Mouse (Mus musculus): ENCODE results near the gene Dnaja3.

GRCm38 (mm10) chr16:4597296-4597695 lies 42.5 kb upstream of the Dnaja3 start:
- TF ChIP-seq CTCF (IDR thresholded peaks at IDR 0.05) (no peak), EP300 (IDR thresholded peaks at IDR 0.05) (no peak)
